Mouse (Mus musculus) adrenal gland, postnatal 25 days (tissue): ENCODE data around the gene Zfand4. TPM values are rescaled to one million over a fixed set of nuclear protein-coding genes. Genes with fewer than 3 reads are reported as not detected.

Source experiments
- DNase-seq: peaks from one replicate; pipeline ENCODE4 v3.0.0; 2021; ENCODE audit warnings: mixed read lengths
- total RNA-seq: library from RNA; stranded (reverse); gene quantifications from 2 replicates; pipeline ENCODE4 v1.2.3, GENCODE M21; 2021

Gene Zfand4
- total RNA-seq, 1 experiment from 2014 or later: 2.3 TPM

GRCm38 (mm10) chr6:116374618-116375017 is 110.6 kb downstream of the Zfand4 start:
- DNase-seq: no peak

GRCm38 (mm10) chr6:116378892-116379291 is 114.9 kb downstream of the Zfand4 start:
- no peak for DNase-seq

Other genes starting within 250 kb of the Zfand4 start
- gene Tmcc1, start 70.7 kb upstream of the Zfand4 start, total RNA-seq: 23.9 and 24.6 TPM in 2 replicates
- gene Washc2, start 56.2 kb upstream of the Zfand4 start, total RNA-seq: 48.3 and 56.0 TPM in 2 replicates
- gene March8, start 73.8 kb downstream of the Zfand4 start, total RNA-seq: 65.2 and 78.1 TPM in 2 replicates
- gene Alox5, start 197.0 kb downstream of the Zfand4 start, total RNA-seq: 0.97 and 1.5 TPM in 2 replicates
- gene Olfr211, start 224.9 kb downstream of the Zfand4 start, total RNA-seq: not detected in 2 replicates
- gene Olfr212, start 242.3 kb downstream of the Zfand4 start, total RNA-seq: not detected in 2 replicates